Mouse (Mus musculus) kidney, adult 10 weeks (tissue): ENCODE data around the gene Sit1. TPM values are rescaled to one million over a fixed set of nuclear protein-coding genes. Genes with fewer than 3 reads are reported as not detected.

Experiments used
- polyA plus RNA-seq: library from polyadenylated mRNA; stranded (reverse); fragments of 350-450 nt; fragmentation: Illumina TruSeq; extraction: RNeasy Lipid Tissue Mini Kit (QIAGEN cat#74804); gene quantifications from one replicate; pipeline ENCODE4 v1.2.3, GENCODE M21; 2014; ENCODE audit warnings: low read depth, low replicate concordance

Sit1 gene
- polyA plus RNA-seq = not detected

DNA sequence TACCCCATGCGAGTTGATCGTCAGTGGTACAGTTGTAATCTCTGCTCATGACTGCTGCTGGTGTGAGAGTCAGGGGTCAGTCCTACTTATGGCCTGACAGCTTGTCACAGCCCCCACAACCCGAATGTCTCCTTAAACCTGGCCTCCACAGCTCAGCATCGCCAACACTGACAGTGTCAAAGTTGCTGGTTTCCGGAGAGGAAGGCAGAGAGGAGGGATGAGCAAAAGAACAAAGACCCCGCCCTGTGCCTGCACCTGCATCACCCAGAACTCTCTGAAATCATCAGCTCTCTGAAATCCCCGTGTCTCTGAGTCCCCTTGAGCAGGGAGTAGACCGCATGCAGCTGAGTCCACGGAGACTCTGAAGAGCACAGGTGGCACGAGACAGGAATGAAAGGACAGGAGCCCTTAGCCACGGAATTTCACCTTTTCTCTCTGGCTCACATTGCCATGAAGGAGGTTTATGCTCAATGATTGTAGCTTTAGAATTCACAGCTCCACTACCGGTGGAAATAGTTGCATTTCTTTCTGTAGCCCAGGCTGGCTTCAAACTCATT lies at the start of gene Sit1:
Sit1 (minus strand) TSS at position 200 of the 557 bp plus-strand sequence.

DNA sequence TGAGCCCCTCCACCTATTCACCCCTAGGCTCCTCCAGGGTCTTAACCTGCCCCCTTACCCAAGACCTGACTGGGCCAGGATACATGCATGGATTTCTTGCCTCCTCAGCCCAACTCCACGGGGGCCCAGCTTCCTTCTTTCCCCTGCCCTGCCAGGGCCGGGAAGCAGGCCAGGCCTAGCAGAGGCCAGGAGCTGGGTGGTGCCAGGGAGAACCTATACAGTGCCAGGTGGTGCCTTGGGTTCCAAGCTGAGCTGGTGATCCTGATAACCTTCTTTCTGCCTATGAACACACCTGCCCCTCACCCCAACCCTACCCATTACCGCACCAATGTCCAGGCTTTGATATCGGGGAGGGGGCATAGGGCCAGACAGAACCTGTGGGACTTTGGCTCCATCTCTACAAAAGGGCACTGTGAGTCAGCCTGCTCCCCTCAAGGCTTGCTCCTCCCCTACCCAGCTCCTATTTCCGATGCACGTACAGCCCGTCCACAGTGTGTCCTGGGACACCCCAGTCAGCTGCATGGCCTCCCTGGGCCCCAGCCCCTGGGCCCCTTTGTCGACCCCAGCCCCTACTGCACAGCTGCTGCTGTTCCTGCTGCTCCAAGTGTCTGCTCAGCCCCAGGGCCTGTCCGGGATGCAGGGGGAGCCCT lies 23.1 kb upstream of the Sit1 start, which contains the start of gene Car9:
Car9 (plus strand) TSS at position 431 of the 650 bp plus-strand sequence.

DNA sequence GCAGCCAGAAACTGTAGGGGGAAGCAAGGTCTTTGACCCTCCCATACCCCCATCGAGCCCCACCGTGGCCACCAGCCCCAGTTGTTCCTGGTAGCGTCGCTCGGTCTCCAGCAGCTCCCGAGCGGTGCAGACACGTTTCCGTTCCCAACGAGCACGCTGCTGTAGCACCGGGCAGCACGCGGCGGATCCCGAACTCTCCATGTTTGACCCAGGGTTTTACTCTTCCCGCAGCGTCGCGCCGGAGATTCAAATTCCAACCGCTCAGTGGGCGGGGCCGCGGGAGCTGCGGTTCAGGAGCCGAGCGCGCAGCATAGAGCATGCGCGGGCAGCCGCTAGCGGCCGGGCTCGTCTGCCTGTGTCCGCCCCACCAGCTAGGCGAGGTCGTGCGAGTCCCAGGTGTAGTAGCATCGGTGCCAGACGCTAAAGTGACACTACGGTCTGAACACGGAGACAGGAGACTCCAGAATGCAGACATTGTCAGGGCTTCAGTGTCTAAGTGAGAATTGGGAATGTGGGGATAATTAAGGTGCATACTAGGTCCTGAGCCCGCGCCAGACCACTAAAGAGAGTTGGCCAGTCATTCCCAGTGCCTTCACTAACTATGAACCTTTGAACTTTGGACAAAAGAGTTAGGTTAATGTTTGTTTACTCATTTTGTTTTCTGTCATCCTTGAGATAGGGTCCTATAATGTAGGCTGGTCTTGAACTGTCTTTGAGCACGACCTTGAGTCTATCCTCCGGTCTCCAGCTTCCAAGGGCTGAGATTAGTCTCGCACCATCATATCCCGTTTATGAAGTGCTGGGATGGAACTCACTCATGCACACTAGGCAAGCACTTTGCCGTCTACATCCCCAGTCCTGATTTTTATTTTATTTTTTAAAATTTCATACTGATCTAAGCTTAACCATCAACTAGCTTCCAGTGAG lies 16.1 kb upstream of the Sit1 start, which contains the start of gene Arhgef39:
Arhgef39 (minus strand) TSS at position 289 of the 927 bp plus-strand sequence.

DNA sequence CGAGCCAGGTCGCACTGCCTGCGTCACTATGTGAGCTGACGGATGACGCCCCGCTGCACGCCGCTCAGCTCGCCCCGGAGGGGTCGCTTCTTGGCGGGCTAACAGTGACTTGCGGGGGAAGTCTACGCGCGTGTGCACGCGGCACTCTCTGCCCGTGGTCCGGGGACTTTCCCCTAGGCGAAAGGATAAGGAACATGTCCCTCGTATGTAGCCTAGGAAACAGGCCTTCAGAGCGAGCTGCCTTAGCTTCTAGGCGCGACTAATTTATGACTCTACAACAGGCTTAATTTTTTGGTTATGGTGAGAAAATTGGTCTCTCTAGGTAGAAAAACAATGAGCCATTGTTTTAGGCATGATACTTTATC lies 9.3 kb upstream of the Sit1 start, which contains the start of gene Ccdc107:
Ccdc107 (plus strand) TSS at position 80 of the 365 bp plus-strand sequence.

DNA sequence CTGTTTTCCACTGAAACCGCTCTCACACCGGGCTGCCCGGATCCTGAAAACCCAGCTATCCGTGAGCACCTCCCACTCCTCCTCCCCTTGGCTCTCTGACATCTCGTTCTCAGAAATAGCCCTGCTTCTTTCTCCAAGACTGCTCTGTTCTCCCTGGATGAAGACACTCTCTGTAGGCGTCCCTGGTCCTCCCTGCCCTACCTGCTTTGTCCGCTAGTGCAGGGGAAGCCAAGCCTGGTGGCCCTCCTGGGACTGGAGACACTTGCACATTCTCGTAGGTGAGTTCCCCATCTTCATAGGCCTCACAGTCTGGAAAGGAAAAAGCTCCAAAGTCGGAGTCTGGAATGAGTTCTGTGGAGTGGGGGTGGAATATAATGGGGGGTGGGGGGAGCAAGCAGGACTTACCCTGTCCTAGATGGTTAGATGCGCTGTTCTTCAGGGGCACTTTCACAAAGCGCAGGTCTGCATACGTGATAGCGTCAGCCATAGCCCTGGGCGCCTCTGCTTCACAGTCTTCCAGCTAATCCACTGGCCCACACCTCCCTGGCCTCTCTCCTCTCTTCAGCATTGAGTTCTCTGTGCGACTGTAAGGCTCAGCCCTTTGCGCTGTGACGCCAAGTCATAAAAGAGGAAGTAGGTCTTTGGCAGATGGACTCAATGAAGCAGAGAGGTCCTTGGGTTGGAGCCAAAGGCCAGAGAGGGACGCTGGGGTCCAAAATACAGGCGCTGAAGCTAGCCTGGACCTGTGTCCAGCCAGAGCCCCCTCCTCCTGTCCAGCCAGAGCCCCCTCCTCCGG lies 29.3 kb downstream of the Sit1 start, which contains the start of gene Cd72:
Cd72 (minus strand) TSS at position 588 of the 796 bp plus-strand sequence.

DNA sequence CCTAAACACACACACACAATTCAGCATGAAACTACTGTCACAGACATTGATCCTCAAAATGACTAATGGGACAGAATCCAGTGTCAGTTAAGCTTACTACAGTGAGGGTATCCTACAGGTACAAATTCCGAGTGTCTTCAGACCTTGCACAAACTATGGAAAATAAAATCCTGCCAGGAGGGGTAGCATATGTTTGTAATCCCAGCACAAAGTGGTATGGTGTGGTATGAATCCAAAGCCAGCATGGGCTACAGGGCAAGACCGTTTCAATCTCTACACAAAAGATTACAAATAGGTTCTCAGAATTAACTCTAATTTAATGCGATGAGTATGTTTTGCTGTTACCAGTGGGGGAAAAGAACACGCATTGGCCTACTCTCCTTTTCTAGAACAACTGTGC lies 41.9 kb downstream of the Sit1 start, which contains the start of gene Tesk1:
Tesk1 (plus strand) TSS at position 301 of the 400 bp plus-strand sequence.

Other genes with a start within 250 kb of the Sit1 start
- gene Atp8b5, start 216.6 kb downstream of the Sit1 start, polyA plus RNA-seq = 0.73 TPM
- not detected for gene Rusc2, start 101.8 kb downstream of the Sit1 start, polyA plus RNA-seq
- gene Fam166b, start 54.6 kb downstream of the Sit1 start, polyA plus RNA-seq = not detected
- gene Tesk1, start 41.8 kb downstream of the Sit1 start, polyA plus RNA-seq = 0.32 TPM
- 3.5 TPM for gene Cd72, start 29.1 kb downstream of the Sit1 start, polyA plus RNA-seq
- 16.3 TPM for gene Ccdc107, start 9.2 kb upstream of the Sit1 start, polyA plus RNA-seq
- gene Arhgef39, start 16.0 kb upstream of the Sit1 start, polyA plus RNA-seq = 4.2 TPM
- gene Car9, start 23.2 kb upstream of the Sit1 start, polyA plus RNA-seq = 2.0 TPM
- gene Tpm2, start 40.0 kb upstream of the Sit1 start, polyA plus RNA-seq = 7.9 TPM
- 26.8 TPM for gene Creb3, start 78.6 kb upstream of the Sit1 start, polyA plus RNA-seq
- 110 TPM for gene Tln1, start 79.0 kb upstream of the Sit1 start, polyA plus RNA-seq
- 3.6 TPM for gene Rgp1, start 95.0 kb upstream of the Sit1 start, polyA plus RNA-seq
- 0.93 TPM for gene Gba2, start 95.1 kb upstream of the Sit1 start, polyA plus RNA-seq
- gene Msmp, start 100.8 kb upstream of the Sit1 start, polyA plus RNA-seq = not detected
- gene Npr2, start 148.2 kb upstream of the Sit1 start, polyA plus RNA-seq = 9.2 TPM
- gene Spag8, start 169.9 kb upstream of the Sit1 start, polyA plus RNA-seq = not detected
- 13.5 TPM for gene Hint2, start 172.7 kb upstream of the Sit1 start, polyA plus RNA-seq
- 2.0 TPM for gene Tmem8b, start 185.2 kb upstream of the Sit1 start, polyA plus RNA-seq
- gene Fam221b, start 185.4 kb upstream of the Sit1 start, polyA plus RNA-seq = not detected
- not detected for gene Olfr70, start 217.1 kb upstream of the Sit1 start, polyA plus RNA-seq
- not detected for gene Olfr71, start 226.5 kb upstream of the Sit1 start, polyA plus RNA-seq
- gene Hrct1, start 243.5 kb upstream of the Sit1 start, polyA plus RNA-seq = not detected
- gene Spaar, start 246.3 kb upstream of the Sit1 start, polyA plus RNA-seq = 1.1 TPM